In genomic region chr9:65223927-65224326, GRCm38 (mm10) we compare ENCODE assay signal across 20 mouse cellular contexts. TPM values are rescaled to one million over a fixed set of nuclear protein-coding genes. Genes with fewer than 3 reads are reported as not detected.
"Had no signal": no experiment of that assay in that cellular context is flagged by ENCODE, and none has a peak within 500 bp of the region (broad histone marks: within the 10 kb centered on the region; RNA-seq: fewer than 3 reads in every experiment).

No protein-coding gene starts in this region.

- H3K4me1 ChIP-seq: midbrain, embryonic 12.5 days; neural tube, embryonic 13.5 days had no signal

- H3K4me3 ChIP-seq: midbrain, embryonic 10.5 days; midbrain, embryonic 12.5 days; myocyte; neural tube, embryonic 13.5 days; neural tube, embryonic 15.5 days had no signal

- H3K9ac ChIP-seq: lung, embryonic 14.5 days; midbrain, embryonic 12.5 days; neural tube, embryonic 13.5 days; neural tube, embryonic 15.5 days had no signal

- H3K27ac ChIP-seq: midbrain, embryonic 10.5 days; midbrain, embryonic 12.5 days; neural tube, embryonic 13.5 days; neural tube, embryonic 15.5 days had no signal

- H3K36me3 ChIP-seq: midbrain, embryonic 10.5 days; midbrain, embryonic 12.5 days had no signal

- H3K27me3 ChIP-seq: midbrain, embryonic 12.5 days; neural tube, embryonic 13.5 days; neural tube, embryonic 15.5 days had no signal

- H3K9me3 ChIP-seq: midbrain, embryonic 10.5 days; midbrain, embryonic 12.5 days; neural tube, embryonic 13.5 days; neural tube, embryonic 15.5 days had no signal

- DNase-seq: lung, adult 18-20 months; lung, embryonic 14.5 days; lung, postnatal 10 days; lung, postnatal 4 days; midbrain, embryonic 14.5 days; right cerebral cortex, adult 18-20 months; right cerebral cortex, postnatal 25 days; right cerebral cortex, postnatal 4 days; spleen, adult 18-20 months; thymus, adult 18-20 months; thymus, postnatal 14 days; thymus, postnatal 36 days had no signal

- ATAC-seq: midbrain, embryonic 16.5 days had no signal

- H3K4me2 ChIP-seq: lung, embryonic 14.5 days; midbrain, embryonic 12.5 days; neural tube, embryonic 13.5 days; neural tube, embryonic 15.5 days had no signal

RNA-seq across cellular contexts. Expression of gene Cilp, which starts 41.1 kb away (rescaled TPM):
- total RNA-seq: megakaryocyte, adult 5-6 weeks; megakaryocyte-erythroid progenitor cell, adult 5-6 weeks had no signal
- polyA plus RNA-seq: lung, embryonic 14.5 days had no signal
